Mouse (Mus musculus): ENCODE measurements at regions not wholly inside any gene's neighbourhood (a gene's known extent, or its start where the extent isn't known, plus 50 kb on each side); places are given as distances from the start of the nearest gene placed in this dataset.
A peak's percentile ranks its signal among the peaks of the same experiment; 100 is the strongest.

- DNase-seq (ENCODE audit: inconsistent age in 2 of 2, low spot score in 1 of 2) = peak; percentile 34 to 77
These were observed 430.7 kb upstream of the Ccnh start for GRCm38 (mm10) chr13:84758568-84758900.

DNA sequence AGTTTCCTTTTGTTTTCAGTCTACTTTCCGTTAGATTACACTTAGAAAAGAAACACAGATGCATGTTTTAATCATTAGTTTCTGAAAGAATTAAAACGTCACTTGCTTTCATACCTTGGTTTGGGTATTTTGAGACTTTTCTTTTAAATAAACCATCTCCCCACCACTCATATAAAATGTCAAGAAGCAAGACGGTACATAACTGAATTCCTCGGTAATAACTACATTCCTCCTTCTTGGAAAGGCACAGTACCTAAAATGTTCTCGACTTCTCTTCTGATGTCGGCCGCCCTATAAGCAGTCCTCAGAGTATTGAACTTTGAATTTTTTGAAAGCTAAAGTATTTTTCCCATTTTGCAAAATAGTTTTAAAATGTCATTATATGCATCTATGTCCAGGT lies 430.1 kb upstream of the Ccnh start:
- no peak for DNase-seq (ENCODE audit: inconsistent age in 2 of 2, low spot score in 1 of 2)

GRCm38 (mm10) chr13:84760471-84760870 lies 428.7 kb upstream of the Ccnh start:
- no peak for DNase-seq (ENCODE audit: inconsistent age in 2 of 2, low spot score in 1 of 2)

DNA sequence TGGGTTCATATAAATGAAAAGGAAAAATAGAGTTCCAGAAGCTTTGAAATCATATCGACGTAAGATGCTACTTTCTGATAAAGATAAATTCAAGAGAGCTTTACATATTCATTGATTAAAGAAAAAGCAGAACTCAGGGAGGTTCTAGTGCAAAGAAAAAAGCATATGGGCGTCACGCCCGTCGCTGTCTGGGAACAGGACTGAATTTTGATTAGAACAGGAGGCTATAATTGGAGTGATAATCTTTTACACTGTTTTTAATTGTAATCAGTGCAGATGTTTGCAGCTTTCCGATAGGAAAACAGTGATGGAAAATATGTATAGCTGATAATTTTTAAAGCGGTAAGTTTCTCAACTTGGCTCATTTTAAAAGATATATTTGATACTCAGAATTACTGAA lies 428.2 kb upstream of the Ccnh start:
- DNase-seq (ENCODE audit: inconsistent age in 2 of 2, low spot score in 1 of 2) = no peak

DNA sequence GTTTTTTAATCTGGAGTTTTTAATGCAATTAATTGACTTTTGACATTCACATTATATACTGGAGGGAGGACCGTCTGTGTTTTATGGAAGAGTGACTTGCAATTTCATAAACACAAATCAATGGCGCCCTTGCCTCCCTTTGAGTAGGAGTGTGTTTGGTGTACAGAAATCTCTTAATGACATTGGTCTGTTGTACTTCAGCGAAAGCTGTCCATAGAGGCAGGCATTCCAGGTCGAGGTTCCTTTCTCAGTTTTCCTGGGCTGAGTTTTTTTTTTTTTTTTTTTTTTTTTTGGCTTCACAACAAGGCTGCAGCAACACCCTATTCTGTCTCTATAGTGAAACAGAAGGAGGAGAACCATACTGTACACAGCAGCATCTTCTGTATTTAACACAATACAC lies 427.4 kb upstream of the Ccnh start:
- DNase-seq (ENCODE audit: inconsistent age in 2 of 2, low spot score in 1 of 2) = no peak

GRCm38 (mm10) chr13:84763916-84764315 lies 425.3 kb upstream of the Ccnh start:
- no peak for DNase-seq (ENCODE audit: inconsistent age in 2 of 2, low spot score in 1 of 2)

DNA sequence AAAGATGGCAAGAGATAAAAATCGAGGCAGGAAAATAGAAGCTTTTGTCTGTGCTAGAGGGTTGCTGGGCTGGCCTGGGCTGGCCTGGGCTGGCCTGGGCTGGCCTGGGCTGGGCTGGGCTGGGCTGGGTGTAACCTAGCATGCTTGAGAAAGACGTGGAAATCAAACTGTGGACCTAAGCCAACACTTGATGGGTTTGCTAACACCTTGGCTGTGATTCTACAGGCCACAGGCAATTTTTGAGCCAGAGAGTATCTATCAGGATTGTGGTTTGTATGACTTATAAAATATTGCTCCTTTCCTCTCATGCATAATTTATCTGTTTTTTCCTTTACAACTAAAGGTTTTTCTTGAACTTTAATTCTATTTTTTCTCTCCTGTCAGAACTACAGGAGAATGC lies 417.3 kb upstream of the Ccnh start:
- no peak for DNase-seq (ENCODE audit: inconsistent age in 2 of 2, low spot score in 1 of 2)

DNA sequence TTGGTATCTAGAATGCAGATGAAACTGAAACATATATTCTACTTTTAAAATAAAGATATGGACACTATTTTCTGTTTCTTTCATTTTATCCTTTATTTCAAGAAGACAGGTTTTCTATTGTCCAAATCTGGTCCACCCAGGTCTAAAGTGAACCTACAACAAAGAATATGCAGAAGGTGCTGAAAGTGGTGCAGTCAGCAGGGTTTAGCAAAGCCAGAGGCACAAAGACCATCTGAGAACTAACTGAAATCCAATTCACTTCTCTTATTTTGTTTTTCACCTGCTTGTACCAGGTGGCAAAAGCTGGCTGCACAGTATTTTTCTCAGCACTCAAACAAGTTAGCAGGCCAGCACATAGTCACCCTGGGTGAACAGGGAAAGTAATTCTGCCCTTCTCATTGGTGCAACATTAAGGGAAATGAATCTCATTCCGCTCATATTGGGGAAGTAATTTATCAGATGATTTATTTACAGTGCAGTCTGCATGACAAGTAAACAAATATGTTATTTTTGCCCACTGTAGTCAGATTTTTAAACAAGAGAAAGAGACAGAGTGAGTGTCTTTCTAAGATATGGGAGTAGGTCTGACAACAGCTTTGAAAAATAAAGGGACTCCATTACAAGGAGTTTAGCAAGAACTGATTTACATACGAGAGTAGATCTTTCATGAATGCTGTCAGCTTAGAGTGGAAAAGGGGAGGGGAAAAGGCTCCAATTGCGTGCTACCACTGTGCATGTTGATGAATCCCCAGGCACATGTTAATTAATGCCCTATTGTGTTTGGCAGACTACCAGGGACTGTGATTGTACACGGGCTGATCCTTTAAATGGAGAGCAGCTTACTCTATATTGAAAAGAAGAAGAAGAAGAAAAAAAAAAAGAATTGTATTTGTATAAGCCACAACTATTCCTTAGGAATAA lies 405.9 kb upstream of the Ccnh start:
- DNase-seq (ENCODE audit: inconsistent age in 2 of 2, low spot score in 1 of 2) = no peak

DNA sequence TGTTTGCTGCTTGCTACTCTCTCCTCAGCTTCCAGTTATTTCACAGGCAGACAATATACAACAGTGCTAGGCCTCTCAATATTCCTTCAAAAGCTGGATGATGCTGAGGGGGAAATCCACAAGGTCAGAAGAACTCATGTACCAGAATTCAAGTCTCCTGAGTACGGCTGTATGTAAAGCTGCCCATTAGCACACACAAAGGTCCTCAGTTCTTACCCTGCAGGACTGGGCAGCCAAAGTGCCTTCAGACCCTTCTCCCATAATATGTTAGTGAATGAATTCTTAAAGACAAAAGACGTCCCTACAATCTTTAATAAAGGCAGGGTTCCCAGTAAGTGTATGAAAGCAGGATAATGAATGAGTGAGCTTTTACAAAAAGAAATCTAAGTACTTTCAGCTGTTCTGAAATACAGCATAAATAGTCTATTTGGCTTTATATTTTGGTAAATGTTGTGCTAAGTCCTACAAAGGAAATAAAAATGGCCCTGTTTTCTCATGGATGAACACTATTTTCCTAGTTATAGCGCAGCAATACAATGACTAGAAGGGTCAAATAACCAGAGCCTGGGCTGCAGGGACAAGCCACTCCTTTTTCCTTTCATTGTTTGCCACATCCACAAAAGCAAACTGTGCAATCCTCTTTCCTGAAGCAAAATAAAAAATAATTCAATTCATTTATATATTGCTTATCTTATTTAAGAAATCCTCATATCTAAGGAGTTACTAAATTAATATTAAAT lies 384.8 kb upstream of the Ccnh start:
- DNase-seq (ENCODE audit: inconsistent age in 2 of 2, low spot score in 1 of 2) = no peak

DNA sequence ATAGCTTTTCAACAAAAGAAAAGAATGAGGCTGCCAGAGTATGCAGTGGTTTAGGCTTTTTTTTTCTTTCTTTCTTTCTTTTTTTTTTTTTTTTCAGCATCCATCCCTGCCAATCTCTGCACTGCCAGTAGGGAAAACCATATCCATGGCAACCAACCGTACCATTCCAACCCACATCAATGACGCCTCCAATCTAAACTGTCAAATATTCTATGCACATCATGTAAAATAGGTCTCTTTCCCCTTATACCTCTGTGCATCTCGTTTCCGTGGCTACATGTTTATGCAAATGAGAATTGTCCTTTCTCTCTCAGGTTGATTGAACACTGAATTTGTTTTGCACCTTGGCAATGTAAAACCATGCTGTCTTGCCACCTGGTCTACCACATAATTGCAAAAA lies 384.0 kb upstream of the Ccnh start:
- DNase-seq (ENCODE audit: inconsistent age in 2 of 2, low spot score in 1 of 2) = no peak

DNA sequence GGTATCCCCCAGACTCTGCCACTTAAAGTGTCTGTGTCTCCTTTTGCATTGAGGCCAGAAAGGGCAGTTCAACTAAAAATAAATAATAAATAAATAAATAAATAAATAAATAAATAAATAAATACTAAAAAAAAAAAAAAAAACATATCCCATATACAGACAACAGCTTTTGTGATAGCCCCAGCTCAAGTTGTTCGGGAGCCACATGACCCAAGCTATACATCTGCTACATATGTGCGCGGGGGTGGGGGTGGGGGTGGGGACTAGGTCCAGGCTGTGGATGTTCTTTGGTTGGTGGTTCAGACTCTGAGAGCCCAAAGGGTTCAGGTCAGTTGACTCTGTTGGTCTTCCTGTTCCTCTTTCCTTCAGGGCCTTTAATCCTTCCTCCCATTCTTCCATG lies 379.6 kb upstream of the Ccnh start:
- no peak for DNase-seq (ENCODE audit: inconsistent age in 2 of 2, low spot score in 1 of 2)

Data from adrenal gland, adult (tissue).